Mouse (Mus musculus): Measurements from ENCODE around the gene 4930535I16Rik.

The 4930535I16Rik gene

DNA sequence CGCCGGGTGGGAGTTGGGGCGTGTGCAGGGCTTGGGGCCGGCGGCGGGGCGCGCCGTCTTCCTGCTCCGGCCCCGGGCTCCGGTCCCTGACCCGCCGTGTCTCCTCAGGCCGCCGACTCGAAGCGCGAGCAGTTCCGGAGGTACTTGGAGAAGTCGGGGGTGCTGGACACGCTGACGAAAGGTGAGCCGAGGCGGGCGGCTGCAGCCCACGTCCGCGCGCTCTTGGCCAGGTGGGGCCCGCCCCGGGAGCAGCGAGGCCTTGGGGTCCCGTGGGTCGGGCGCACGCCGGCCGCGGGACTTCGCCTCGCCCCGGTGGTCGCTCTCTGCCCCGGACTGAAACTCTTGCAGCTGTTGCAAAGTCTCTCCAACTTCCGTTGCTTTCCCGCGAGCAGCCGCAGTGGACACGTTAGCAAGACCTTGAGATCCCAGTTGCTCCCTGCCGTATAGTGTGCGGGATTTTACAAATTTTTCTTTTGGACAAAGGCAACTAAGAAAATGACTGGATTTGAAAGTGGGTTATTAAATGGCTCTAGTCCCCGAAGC, 12.6 kb downstream of the 4930535I16Rik start:
- peak; percentile 60 for DNase-seq (ENCODE audit: low read depth)

DNA sequence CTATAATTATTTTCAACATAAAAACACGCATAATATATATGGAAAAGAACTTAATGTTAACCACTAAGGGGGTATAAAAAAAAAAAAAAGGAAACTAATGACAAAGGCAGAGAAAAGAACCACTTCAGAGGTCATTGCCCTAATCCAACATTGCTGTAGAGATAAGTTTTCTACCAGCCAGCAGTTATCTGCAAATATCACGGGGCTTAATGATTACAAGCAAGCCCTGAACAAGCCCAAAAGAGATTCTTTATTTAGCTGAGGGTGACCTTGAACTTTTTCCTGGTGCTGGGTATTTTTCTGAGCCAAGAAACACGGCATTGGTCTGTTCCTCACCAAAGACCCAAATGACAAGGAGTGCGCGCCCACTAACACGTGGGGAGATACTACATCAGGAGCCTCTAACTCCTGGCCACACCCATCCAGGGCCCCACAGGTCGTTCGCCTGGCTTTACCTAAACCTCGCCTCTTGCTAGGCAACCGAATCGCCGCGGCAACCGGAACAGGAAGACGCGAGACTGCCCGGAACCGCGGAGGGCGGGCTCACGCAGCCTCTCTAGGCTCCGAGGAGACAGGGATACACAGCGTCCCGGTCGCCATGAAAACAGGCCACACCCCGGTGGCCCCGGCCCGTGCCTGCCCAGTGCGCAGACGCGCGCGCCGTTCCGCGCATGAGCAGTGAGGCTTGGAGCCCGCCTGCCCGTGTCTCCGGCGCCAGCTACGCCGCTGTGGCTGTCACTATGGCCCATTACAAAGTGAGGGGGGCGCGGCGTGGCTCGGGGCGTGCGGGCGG, 13.3 kb downstream of the 4930535I16Rik start, which contains the start of gene Mycbp:
Gene Mycbp (plus strand): TSS at position 500 of the 793 bp plus-strand sequence.
- DNase-seq (ENCODE audit: low read depth) = peak; percentile 100

DNA sequence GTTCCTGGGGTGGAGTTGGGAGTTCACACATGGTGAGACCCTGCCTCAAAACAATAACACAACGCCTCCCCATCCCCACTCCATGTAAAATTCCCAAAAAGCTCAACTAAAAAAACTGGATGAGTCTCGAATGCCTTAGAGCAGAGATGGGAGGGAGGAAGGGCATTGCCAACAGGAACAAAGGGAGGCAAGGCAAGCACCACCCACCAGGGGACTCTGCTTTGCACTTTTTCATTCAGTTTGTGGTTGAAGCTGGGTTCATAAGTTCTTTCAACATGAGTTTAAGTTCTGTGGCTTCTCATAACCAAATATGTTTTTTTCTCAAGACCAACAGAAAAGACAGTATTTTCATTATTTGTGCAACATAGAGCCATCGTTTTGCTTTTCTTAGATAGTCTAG, 14.4 kb downstream of the 4930535I16Rik start:
- peak; percentile 39 for DNase-seq (ENCODE audit: low read depth)

GRCm38 (mm10) chr4:123898696-123899095, 19.1 kb downstream of the 4930535I16Rik start:
- DNase-seq (ENCODE audit: low read depth) = peak; percentile 87

DNA sequence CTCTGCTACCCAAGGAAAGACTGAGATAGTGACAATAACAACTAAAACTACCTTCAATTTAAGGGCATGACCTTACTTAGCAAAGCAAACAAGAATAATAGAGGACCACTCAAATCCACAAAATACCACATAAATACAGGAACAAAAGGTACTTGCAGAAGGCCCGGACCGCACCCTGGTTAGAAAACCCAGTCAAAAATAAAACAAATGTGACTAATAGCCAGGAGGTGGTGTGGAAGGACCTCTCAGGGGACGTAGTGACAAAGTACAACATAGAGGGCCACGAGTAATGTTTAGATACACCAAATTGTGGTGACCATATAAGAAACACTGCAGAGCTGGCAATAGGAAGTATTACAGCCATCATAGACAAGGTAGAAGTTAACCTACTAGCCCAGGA, 23.5 kb downstream of the 4930535I16Rik start:
- DNase-seq (ENCODE audit: low read depth) = no peak

- no peak for DNase-seq (ENCODE audit: low read depth)
These were observed 24.1 kb downstream of the 4930535I16Rik start for GRCm38 (mm10) chr4:123893726-123894125.

Data from NIH3T3 (cell line).